Mouse (Mus musculus) layer of hippocampus, postnatal 36 days (tissue): ENCODE results near the gene Cspg5. TPM values are rescaled to one million over a fixed set of nuclear protein-coding genes. Genes with fewer than 3 reads are reported as not detected.
A peak's percentile ranks its signal among the peaks of the same experiment; 100 is the strongest.

Source experiments
- DNase-seq, 2 experiments: peaks; one replicate each; pipeline ENCODE4 v3.0.0; 2022
- total RNA-seq, 2 experiments: library from RNA; stranded (reverse); gene quantifications; 2 replicates each; pipeline ENCODE4 v1.2.3; 2021

The Cspg5 gene
- total RNA-seq, 2 experiments from 2014 or later = 274 to 279 TPM

DNA sequence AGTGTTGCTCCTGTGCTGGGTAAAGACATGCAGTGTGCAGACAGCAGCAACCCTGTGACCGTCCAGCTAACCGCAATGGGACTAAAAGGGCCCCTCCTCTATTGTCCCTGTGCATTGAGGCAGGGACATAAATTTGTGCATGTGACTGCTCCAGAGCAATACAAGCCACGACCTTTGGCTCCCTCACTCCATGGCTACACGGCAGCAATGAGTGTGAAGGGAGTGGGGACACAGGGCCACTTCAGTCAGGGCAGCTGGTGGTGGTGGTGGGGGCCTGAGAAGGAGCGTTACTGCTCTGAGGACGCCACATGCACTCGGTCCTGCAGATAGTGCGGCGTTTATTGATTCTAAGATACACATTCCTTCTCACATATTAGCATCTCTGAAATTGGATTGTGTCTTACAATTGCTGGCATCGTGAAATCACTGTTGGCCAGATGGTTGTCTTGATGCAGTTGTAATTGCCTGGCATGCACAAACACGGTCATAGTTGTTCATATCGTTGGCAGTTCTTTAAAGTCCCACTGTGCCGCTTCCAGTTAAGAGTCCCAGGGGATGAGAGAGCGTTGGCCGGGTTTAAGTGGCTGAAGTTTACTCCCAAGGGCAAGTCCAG, 11.9 kb downstream of the Cspg5 start:
- DNase-seq = peak; percentile 31 to 36

DNA sequence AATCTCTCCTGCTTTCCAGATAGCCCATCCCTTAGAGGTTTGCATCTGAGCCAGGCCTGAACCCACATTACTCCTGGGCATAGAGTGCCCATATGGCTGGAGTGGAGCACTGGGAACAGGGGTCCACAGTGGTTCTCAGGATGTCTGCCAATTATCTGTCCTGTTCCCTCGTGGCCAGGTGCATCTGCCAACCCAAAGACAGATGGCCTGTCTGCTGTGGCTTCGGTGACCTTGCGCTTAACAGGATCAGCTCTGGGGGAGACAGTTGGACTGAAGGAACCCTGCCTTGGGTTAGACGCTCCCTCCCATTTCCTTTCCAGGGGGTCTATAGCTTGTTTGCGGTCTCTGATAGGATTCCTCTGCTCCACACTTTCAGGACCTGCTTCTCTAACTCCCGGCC, 15.1 kb downstream of the Cspg5 start:
- no peak for DNase-seq

- DNase-seq = no peak
Observed at GRCm38 (mm10) chr9:110259118-110259517, 15.5 kb downstream of the Cspg5 start.

DNA sequence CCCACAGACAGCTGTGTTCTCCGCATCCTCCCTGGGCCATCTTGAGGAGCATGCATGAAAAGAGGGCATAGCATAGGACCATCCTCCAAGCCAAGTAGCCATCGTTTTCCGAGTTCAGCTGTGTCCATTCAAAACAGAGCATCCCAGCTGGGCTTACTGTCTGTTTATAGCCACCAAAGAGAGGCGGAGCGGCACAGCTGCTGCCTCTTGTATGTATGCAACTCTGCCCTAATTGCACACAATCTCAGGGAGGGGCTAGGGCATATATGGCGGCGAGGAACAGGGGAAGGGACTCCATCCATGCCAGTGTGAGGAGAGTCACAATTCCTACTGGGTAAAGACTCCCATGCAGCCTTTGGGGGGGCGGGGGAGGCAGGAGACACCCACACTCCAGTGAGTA, 19.6 kb downstream of the Cspg5 start:
- no peak for DNase-seq

DNA sequence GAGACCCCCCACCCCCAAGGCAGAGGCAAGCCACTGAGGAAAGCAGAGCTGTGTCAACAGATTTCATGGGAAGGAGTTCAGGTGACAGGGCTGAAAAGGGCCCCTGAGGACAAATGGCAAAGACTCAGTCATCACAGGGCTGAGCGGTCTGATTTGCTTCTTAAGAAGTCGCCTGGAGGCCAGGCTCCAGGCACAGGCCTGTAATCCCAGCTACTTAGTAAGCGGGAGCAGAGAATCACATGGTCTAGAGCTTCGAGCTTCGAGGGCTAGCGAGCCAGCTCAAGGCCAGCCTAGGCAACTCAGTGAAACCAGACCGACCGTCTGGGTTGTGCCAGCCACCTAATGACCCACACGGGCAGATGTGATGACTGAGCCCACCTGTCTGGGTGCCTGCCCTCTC, 21.4 kb downstream of the Cspg5 start:
- DNase-seq = no peak

- DNase-seq = no peak
Observed at GRCm38 (mm10) chr9:110268416-110268815, 24.8 kb downstream of the Cspg5 start.

GRCm38 (mm10) chr9:110272330-110272729, 28.7 kb downstream of the Cspg5 start:
- no peak for DNase-seq

GRCm38 (mm10) chr9:110273507-110273906, 29.9 kb downstream of the Cspg5 start:
- no peak for DNase-seq

DNA sequence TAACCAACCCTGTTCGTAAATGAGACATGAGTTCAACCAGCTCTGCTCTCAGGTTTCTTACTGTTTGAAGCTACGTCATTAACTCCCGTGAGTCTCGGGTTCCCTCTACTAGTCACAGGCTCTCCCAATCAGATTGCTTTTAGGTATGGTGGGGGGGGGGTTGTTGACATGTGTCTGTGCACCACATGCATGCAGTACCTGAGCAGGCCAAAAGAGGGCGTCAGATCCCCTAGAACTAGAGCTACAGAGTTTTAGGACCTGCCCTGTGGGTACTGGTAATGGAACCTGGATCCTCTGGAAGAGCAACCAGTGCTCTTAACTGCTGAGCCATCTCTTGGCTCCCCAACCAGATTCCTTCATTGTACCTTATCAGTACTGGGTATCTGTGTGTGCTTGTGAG, 32.3 kb downstream of the Cspg5 start:
- no peak for DNase-seq

GRCm38 (mm10) chr9:110277431-110277881, 33.9 kb downstream of the Cspg5 start:
- DNase-seq = peak; percentile 56 to 81

DNA sequence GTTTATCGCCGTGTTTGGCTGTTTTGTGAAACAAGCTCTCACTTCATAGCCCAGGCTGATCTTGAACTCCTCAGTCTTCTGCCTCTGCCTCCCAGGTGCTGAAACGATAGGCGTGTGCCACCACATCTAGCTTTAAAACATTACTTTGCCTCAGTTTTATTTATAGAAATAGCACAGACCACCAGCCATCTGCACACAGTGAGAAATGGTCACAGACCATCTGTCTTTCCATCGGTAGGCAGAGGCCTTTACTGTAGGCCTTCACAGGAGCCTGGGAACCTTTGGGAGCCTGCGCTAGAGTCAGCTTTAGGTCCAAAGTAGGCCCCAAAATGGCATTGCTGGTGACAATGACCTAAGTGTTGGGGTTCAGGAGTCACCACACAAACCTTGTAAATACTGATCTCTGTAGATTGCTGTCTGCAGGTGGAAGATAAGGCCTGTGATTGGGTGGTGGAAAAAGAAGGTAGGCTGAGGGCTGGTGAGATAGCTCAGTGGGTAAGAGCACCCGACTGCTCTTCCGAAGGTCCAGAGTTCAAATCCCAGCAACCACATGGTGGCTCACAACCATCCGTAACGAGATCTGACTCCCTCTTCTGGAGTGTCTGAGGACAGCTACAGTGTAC, 40.6 kb downstream of the Cspg5 start:
- DNase-seq = no peak

DNA sequence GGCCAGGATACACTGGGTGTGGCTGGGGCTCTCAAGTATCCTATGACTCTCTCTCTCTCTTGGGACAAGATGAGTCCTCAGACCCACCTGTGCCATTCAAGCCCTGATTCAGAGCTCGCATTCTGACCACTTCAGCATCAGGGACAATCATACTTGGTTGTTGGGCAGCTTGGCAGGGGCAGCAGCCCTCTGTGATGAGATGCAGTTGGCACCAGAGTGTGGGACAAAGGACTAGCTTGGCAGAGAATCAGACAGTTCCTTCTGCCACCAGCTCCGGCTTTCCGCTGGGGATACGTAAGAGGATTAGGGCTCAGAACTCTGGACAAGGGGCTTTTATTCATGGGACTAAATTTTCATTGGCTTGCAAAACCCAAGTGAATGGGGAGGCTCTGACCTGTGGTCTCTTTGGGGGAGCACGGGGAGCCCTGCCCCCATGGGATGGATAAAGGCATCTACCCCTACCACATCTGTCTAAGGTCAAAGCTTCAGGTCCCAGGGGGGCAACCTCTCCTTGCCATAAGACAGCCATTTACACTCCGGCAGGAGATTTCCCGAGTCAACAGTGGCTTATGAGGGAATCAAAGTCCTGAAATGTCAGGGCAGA, 43.8 kb downstream of the Cspg5 start:
- peak; percentile 40 to 66 for DNase-seq

DNA sequence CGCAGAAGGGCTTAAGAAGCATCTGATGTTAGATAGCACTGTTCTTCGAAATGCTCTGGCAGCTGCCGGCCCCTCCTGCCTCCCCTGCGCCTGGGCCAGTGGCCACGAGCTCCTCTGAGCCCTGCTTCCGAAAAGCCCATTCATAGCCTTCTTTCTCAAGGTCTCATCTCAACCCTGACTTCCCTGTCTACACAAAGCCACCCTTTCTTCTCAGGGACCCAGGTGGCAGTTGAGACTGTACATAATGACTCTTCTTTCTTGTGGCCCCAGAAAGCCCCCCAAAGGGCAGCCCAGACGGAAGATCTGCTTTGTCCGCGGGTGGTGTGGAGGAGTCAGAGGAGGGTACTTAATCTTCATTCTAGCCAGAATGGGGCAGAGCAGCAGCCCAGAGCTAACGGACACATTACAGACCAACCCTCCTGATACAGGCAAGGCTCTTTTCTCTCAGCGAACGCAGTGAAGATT, 49.7 kb downstream of the Cspg5 start:
- peak in 1 of 2 experiments; percentile 50 for DNase-seq

GRCm38 (mm10) chr9:110293873-110294415, 50.4 kb downstream of the Cspg5 start:
- DNase-seq = no peak

DNA sequence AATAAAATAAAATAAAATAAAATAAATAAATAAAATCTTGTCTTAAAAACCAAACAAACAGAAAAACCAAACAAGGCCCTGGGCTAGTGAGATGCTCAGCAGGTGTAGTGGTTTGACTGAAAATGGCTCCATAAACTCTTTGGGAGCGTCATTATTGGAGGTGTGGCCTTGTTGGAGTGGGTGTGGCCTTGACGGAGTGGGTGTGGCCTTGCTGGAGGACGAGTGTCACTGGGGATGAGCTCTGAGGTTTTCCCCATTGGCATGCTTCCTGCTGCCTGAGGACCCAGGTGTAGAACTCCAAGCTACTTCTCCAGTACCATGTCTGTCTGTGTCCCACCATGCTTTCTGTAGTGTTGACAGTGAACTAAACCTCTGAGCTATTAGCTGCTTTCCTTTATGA, 51.2 kb downstream of the Cspg5 start:
- no peak for DNase-seq

- peak; percentile 74 to 75 for DNase-seq
Observed at GRCm38 (mm10) chr9:110296867-110297627, 53.5 kb downstream of the Cspg5 start.

DNA sequence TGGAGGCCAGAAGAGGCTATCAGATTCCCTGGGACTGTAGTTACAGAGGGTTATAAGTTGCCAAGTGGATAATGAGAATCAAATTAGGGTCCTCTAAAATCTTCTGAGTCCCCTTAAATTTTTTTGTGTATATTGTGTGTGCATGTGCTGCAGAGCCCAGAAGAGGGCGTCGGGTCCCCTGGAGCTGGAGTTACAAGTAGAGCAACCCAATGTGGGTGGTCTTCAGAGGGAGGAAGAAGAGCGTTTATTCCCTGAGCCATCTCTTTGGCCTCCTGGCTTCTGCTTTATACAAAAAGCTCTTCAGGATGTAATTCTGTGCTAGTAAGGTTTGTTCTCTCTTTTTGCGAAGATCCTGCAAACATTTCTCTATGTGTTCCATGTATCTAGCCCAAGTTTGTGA, 60.9 kb downstream of the Cspg5 start:
- DNase-seq = no peak

DNA sequence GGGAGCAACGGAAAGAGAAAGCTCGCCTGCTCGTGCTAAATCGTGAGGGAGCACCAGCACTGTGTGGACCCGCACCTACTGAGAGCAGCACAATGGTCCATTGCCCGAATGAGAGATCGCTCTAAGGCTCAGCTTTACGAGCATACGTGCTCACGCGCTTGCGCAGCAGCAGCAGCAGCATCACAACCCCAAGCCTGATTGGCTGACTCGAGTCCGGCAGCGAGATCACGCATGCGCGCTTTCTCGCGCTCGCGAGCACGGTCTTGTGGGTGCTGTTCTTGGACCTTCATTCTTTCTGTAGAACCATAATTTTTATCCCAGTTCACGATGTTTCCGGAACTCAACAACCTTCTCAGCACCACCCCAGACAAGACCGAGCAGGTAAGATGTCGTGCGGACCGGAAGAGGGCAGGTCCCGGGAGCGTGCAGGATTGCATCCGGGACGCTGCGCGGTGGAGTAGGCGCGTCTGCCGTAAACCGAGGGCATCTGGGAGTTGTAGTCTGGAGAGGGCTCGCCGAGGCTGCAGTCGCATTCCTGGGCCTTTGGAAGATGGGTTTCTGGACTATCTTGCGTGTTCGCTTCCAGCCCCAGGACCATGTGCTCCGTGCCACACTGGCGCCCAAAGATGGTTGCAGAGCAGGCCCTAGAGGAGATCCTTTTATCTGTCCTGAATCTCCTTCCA, 61.5 kb downstream of the Cspg5 start, which contains the start of gene Elp6:
Gene Elp6 (plus strand): TSS at position 205 of the 683 bp plus-strand sequence.
- peak; percentile 94 for DNase-seq

- no peak for DNase-seq
Observed at GRCm38 (mm10) chr9:110306371-110306770, 62.8 kb downstream of the Cspg5 start.
